Mouse (Mus musculus) heart, adult 2 months (tissue): ENCODE results near the gene Gys1. TPM values are rescaled to one million over a fixed set of nuclear protein-coding genes. Genes with fewer than 3 reads are reported as not detected.
A peak's percentile ranks its signal among the peaks of the same experiment; 100 is the strongest.
"Not testable (repeated sequence)": the region's sequence is repeated elsewhere in the genome, so short reads cannot be mapped to it uniquely, and the experiment has no call there.

Experiments used
- DNase-seq, 2 experiments: peaks; one replicate each; pipeline ENCODE4 v3.0.0; 2021
- H3K27ac ChIP-seq: fragments of 200-600 bp; 2 replicates; pipeline ENCODE4 v1.8.1; 2022
- H3K27me3 ChIP-seq: fragments of 200-500 bp; 2 replicates; pipeline ENCODE4 v1.6.1; 2012; ENCODE audit warnings: mild to moderate bottlenecking, low read length, inconsistent platforms, mixed read lengths; ENCODE audit not compliant: control insufficient read depth, insufficient read depth
- H3K36me3 ChIP-seq: fragments of 200-500 bp; 2 replicates; pipeline ENCODE4 v1.6.1; 2012; ENCODE audit warnings: low read length, inconsistent platforms; ENCODE audit not compliant: control insufficient read depth, insufficient read depth
- H3K4me1 ChIP-seq: fragments of 200-500 bp; 2 replicates; pipeline ENCODE4 v1.6.1; 2011; ENCODE audit warnings: low read length; ENCODE audit not compliant: control insufficient read depth, insufficient read depth
- H3K4me3 ChIP-seq: fragments of 200-600 bp; 2 replicates; pipeline ENCODE4 v1.8.1; 2022
- H3K79me2 ChIP-seq: fragments of 200-500 bp; replicated peaks from 2 replicates; pipeline ENCODE4 v1.6.1; 2012; ENCODE audit warnings: mild to moderate bottlenecking, inconsistent platforms, low read length, moderate library complexity, mixed read lengths; ENCODE audit not compliant: control insufficient read depth, insufficient read depth
- H3K9ac ChIP-seq: fragments of 200-500 bp; 2 replicates; pipeline ENCODE4 v1.6.1; 2012; ENCODE audit warnings: low read depth, mild to moderate bottlenecking, control low read depth, inconsistent platforms, low read length, mixed read lengths
- CTCF ChIP-seq: fragments of 200-600 bp; IDR thresholded peaks from 2 replicates; pipeline ENCODE4 v1.8.1; 2022; ENCODE audit warnings: antibody characterized with exemption, mild to moderate bottlenecking, moderate library complexity
- EP300 ChIP-seq: fragments of 200-500 bp; IDR thresholded peaks from 2 replicates; pipeline ENCODE4 v1.6.1; 2011; ENCODE audit warnings: low read depth, low read length, control low read depth; ENCODE audit not compliant: insufficient read depth
- POLR2A ChIP-seq: fragments of 200-500 bp; IDR thresholded peaks from 2 replicates; pipeline ENCODE4 v1.6.1; 2011; ENCODE audit warnings: mild to moderate bottlenecking, low read depth, low read length, control low read depth; ENCODE audit not compliant: insufficient read depth
- WGBS: fragments of 180-500 bp; shearing (Covaris S2); methylation state at CpG from one replicate; pipeline ENCODE4 v1.1.7; 2018; 5-methylcytosine and 5-hydroxymethylcytosine counted together
- intact Hi-C: fragments of 180-260 bp; cut with DNase I; formaldehyde crosslinking; loops from one replicate; pipeline ENCODE4 v1.15.1; 2025
- polyA plus RNA-seq: library from polyadenylated mRNA; depleted of rRNA; stranded (reverse); fragments of >200 nt; gene quantifications from 2 replicates; pipeline ENCODE4 v1.2.3, GENCODE M21; 2012
- total RNA-seq, 2 experiments: library from RNA; stranded (reverse); gene quantifications; 2 replicates each; pipeline ENCODE4 v1.2.3; 2021

Gene Gys1
- total and polyA plus RNA-seq, 3 experiments: 96.9 to 115 (median 111) TPM

DNA sequence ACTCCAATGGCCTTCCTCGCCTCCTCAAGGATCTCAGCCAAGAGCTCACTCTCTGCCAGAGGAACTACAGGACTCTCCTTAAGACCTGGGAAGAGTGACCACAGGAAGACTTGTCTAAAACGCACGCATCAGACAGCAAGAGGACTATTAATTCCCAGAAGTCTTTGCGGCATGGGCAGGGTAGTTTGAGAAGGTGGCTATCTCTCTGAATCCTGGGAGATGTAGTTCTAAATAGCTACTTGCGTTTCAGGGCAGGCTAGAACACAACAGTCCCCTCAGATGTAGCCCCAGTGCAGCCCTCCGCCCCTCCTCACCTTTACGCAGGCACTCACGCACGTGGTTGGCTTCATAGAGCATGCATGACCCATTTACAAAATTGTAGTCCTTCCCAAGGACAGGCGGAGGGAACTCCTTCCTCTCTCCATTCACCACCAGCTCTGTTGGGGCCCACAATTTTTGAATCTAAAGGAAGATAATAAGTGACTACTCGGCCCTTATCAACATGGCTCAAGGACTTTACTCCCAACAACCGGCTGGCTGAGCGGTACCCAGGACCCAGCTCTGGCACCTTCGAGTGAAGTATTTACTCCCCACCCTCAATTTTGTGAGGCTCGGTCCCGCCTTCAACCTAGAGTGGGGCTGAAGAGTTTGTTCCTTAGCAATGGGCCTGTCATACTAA, 40.8 kb downstream of the Gys1 start:
- intact Hi-C loops: no loop called here
- no peaks in the 10 kb centered on the region for H3K36me3 ChIP-seq
- no peaks in the 10 kb centered on the region for H3K4me1 ChIP-seq
- peak overlapping the region; percentile 39; the same call in 1 of the 2 replicates for H3K4me3 ChIP-seq
- peak overlapping the region; percentile 42 for H3K9ac ChIP-seq
- peak overlapping the region; percentile 51; the same call in 1 of the 2 replicates for H3K27ac ChIP-seq
- H3K27me3 ChIP-seq: no peaks in the 10 kb centered on the region
- WGBS: 67% methylated on average over 16 of the region's 16 CpGs
- TF ChIP-seq CTCF (no peak), EP300 (no peak), POLR2A (0 out of 2 replicates have a peak, but pooled peaks have one; percentile 29)
- no peak for DNase-seq
- no peaks in the 10 kb centered on the region for H3K79me2 ChIP-seq

DNA sequence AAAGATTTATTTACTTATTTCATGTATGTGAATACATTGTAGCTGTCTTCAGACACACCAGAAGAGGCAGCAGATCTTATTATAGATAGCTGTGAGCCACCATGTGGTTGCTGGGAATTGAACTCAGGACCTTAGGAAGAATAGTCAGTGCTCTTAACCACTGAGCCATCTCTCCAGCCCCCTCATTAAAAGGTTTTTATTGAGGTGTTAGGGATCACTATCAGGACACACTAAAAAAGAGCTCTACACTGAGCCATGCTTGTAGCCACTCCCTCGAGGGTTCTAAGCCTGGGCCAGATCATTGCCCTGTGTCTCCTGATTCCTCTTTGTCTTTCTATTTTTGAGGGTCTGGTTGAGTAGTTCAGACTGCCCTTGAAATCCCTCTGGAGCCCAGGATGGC, 41.8 kb downstream of the Gys1 start:
- H3K36me3 ChIP-seq: no peaks in the 10 kb centered on the region
- TF ChIP-seq EP300 (no peak), POLR2A (no peak), CTCF (no peak)
- 20% methylated on average over 1 of the region's 1 CpGs for WGBS
- H3K4me3 ChIP-seq: no peak overlapping the region
- peak overlapping the region; percentile 12; the same call in 1 of the 2 replicates for H3K27ac ChIP-seq
- H3K79me2 ChIP-seq: no peaks in the 10 kb centered on the region
- H3K9ac ChIP-seq: no peak overlapping the region
- DNase-seq: no peak
- intact Hi-C loops: loop anchor here (2.0 kb wide), 1 partner anchor 84 kb away; no protein-coding TSS in a partner anchor
- no peaks in the 10 kb centered on the region for H3K4me1 ChIP-seq
- no peaks in the 10 kb centered on the region for H3K27me3 ChIP-seq

DNA sequence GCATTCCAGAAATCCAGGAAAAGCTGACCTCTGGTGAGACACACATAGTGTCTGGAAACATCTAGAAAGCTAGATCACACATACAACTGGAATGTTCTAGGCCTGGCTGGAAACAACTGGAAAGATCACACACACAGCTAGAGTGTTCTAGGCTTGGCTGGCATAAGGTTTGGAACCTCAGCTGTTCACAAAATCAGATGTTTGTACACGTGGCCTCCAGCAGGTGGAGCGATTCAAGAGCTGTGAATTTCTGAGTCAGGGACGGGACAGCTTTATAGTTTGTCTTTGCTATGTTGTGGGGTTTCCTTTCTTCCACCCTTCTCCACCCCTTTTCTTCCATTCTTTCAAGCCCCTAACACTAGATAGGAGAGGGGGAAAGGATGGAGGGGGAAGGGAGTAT, 42.4 kb downstream of the Gys1 start:
- DNase-seq: peak in 1 of 2 experiments; percentile 64
- WGBS: 0% methylated on average over 3 of the region's 3 CpGs
- no peak overlapping the region for H3K9ac ChIP-seq

DNA sequence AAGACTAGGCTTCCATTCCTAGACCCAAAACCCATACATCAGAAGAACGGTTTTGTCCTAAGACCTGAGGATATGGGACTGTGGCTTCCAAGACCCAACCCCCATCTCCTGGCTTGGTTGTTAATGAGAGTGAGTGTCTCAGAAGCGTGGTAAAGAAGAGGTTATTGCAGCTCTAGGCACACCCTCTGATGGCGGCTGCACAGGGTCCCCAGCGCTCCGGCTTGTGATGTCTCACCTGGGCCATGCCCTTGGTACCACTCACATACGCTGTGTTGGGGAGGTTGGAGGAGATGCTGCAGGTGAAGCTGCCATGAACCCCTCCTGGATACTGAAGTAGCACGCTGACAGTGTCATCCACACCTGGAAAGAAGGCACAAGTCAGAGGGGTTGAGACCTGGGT, 44.1 kb downstream of the Gys1 start:
- Histone ChIP-seq H3K79me2 (no peaks in the 10 kb centered on the region), H3K4me3 (no peak overlapping the region), H3K36me3 (no peaks in the 10 kb centered on the region), H3K27ac (no peak overlapping the region), H3K27me3 (no peaks in the 10 kb centered on the region), H3K9ac (no peak overlapping the region), H3K4me1 (no peaks in the 10 kb centered on the region)
- intact Hi-C loops: no loop called here
- TF ChIP-seq CTCF (no peak), EP300 (no peak), POLR2A (no peak)
- no peak for DNase-seq
- WGBS: 93% methylated on average over 7 of the region's 7 CpGs

More for the DNA sequence above, 42.4 kb downstream of the Gys1 start:
- H3K4me3 ChIP-seq: no peak overlapping the region
- TF ChIP-seq CTCF (peak; percentile 85), EP300 (0 out of 2 replicates have a peak, but pooled peaks have one; percentile 61), POLR2A (no peak)
- intact Hi-C loops: loop anchor here (1.0 to 2.0 kb wide), 2 partner anchors 46 to 84 kb away; no protein-coding TSS in a partner anchor
- H3K27ac ChIP-seq: peak overlapping the region; percentile 12; the same call in 1 of the 2 replicates
- no peaks in the 10 kb centered on the region for H3K27me3 ChIP-seq
- H3K4me1 ChIP-seq: no peaks in the 10 kb centered on the region
- no peaks in the 10 kb centered on the region for H3K79me2 ChIP-seq
- no peaks in the 10 kb centered on the region for H3K36me3 ChIP-seq

DNA sequence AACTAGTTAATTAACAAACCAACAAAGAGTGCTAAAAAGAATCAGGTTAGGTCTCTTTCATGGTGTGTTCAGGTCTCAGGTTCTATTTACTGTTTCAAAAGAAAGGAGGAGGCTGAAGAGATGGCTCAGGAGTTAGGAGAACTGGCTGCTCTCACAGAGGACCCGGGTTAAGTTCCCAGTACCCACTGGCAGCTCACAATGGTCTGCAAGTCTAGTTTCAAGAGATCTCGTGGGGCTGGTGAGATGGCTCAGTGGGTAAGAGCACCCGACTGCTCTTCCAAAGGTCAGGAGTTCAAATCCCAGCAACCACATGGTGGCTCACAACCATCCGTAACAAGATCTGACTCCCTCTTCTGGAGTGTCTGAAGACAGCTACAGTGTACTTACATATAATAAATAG, 45.7 kb downstream of the Gys1 start:
- H3K4me3 ChIP-seq, H3K4me1 ChIP-seq, DNase-seq, H3K79me2 ChIP-seq, H3K9ac ChIP-seq, H3K36me3 ChIP-seq, intact Hi-C loops, H3K27ac ChIP-seq, H3K27me3 ChIP-seq: not testable (repeated sequence)
- WGBS: 80% methylated on average over 3 of the region's 4 CpGs

DNA sequence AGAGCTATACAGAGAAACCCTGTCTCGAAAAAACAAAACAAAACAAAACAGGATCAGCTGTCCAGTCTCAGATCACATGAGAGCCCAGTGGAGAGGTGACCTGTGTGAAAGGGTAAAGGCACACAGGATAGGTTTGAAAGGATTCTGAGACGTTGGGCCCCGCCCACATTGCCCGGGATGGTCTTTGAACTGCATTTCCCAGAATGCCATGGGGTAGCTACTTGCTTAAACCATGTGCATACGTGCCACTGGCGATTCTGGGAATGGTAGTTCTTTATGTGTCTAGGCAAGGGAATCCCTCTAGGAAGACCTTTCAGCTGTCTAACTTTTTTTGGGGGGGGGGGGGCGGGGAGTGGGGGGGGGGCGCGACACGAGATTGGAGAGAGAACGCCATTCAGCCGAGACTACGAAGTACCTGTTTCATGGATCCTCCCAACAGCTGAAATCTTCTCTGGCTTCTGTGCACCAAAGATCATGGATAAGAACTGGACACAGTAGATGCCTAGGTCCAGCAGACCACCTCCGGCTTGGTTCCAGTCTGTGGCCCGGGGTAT, 46.8 kb downstream of the Gys1 start, which contains the start of gene Tulp2:
Gene Tulp2 (plus strand): TSS at position 504 of the 554 bp plus-strand sequence.
- Histone ChIP-seq H3K27ac (no peak within 1 kb of the TSS), H3K9ac (no peak within 1 kb of the TSS), H3K27me3 (no peaks in the 10 kb centered on the region), H3K4me3 (no peak within 1 kb of the TSS), H3K79me2 (no peaks in the 10 kb centered on the region), H3K36me3 (no peaks in the 10 kb centered on the region), H3K4me1 (no peaks in the 10 kb centered on the region)
- TF ChIP-seq EP300 (no peak), POLR2A (no peak), CTCF (no peak)
- intact Hi-C loops: no loop called here
- DNase-seq: peak; percentile 60 to 65
- 45% methylated on average over 15 of the region's 15 CpGs for WGBS
